Mouse (Mus musculus): Measurements from ENCODE around the gene Mill2.

- TF ChIP-seq CTCF (conservative IDR thresholded peaks at IDR 0.05; ENCODE audit: low read length) (no peak), POU5F1 (IDR thresholded peaks at IDR 0.05; ENCODE audit: borderline replicate concordance, low read length) (no peak), NANOG (IDR thresholded peaks at IDR 0.05; ENCODE audit: borderline replicate concordance, low read length) (no peak)
Observed at GRCm38 (mm10) chr7:18893009-18893408, 53.2 kb downstream of the Mill2 start.
